Mouse (Mus musculus): ENCODE measurements around the gene Adcy1. TPM values are rescaled to one million over a fixed set of nuclear protein-coding genes. Genes with fewer than 3 reads are reported as not detected.
A peak's percentile ranks its signal among the peaks of the same experiment; 100 is the strongest.

Adcy1 gene
- polyA plus RNA-seq, 1 experiment: 2.0 TPM

- DNase-seq (ENCODE audit: low spot score): no peak
These were observed 121.1 kb downstream of the Adcy1 start for GRCm38 (mm10) chr11:7184420-7184819.

GRCm38 (mm10) chr11:7187472-7187871 is 124.2 kb downstream of the Adcy1 start:
- no peak for DNase-seq (ENCODE audit: low spot score)

- no peak for DNase-seq (ENCODE audit: low spot score)
These were observed 125.2 kb downstream of the Adcy1 start, which contains the start of gene Gm11985 for GRCm38 (mm10) chr11:7188469-7188868. Gene Gm11985 (minus strand): TSS chr11:7188569.

- no peak for DNase-seq (ENCODE audit: low spot score)
These were observed 129.4 kb downstream of the Adcy1 start for GRCm38 (mm10) chr11:7192710-7193109.

- DNase-seq (ENCODE audit: low spot score): no peak
These were observed 129.8 kb downstream of the Adcy1 start for GRCm38 (mm10) chr11:7193134-7193533.

GRCm38 (mm10) chr11:7194432-7195311 is 131.4 kb downstream of the Adcy1 start:
- DNase-seq (ENCODE audit: low spot score): no peak

- DNase-seq (ENCODE audit: low spot score): no peak
These were observed 132.0 kb downstream of the Adcy1 start for GRCm38 (mm10) chr11:7195312-7195685.

GRCm38 (mm10) chr11:7197491-7197941 is 134.2 kb downstream of the Adcy1 start, which contains the start of gene Igfbp1:
Gene Igfbp1 (plus strand): TSS chr11:7197782.
- no peak for DNase-seq (ENCODE audit: low spot score)

GRCm38 (mm10) chr11:7198006-7198405 is 134.7 kb downstream of the Adcy1 start:
- no peak for DNase-seq (ENCODE audit: low spot score)

- DNase-seq (ENCODE audit: low spot score): no peak
These were observed 135.4 kb downstream of the Adcy1 start for GRCm38 (mm10) chr11:7198481-7199256.

- no peak for DNase-seq (ENCODE audit: low spot score)
These were observed 136.6 kb downstream of the Adcy1 start for GRCm38 (mm10) chr11:7199736-7200392.

- DNase-seq (ENCODE audit: low spot score): no peak
These were observed 137.1 kb downstream of the Adcy1 start for GRCm38 (mm10) chr11:7200393-7200783.

- DNase-seq (ENCODE audit: low spot score): no peak
These were observed 138.9 kb downstream of the Adcy1 start for GRCm38 (mm10) chr11:7202206-7202605.

GRCm38 (mm10) chr11:7203846-7204245 is 140.6 kb downstream of the Adcy1 start:
- DNase-seq (ENCODE audit: low spot score): no peak

GRCm38 (mm10) chr11:7210343-7210742 is 147.1 kb downstream of the Adcy1 start:
- peak; percentile 65 for DNase-seq (ENCODE audit: low spot score)

GRCm38 (mm10) chr11:7211211-7211610 is 147.9 kb downstream of the Adcy1 start:
- DNase-seq (ENCODE audit: low spot score): no peak

GRCm38 (mm10) chr11:7212126-7212798 is 149.0 kb downstream of the Adcy1 start:
- no peak for DNase-seq (ENCODE audit: low spot score)

GRCm38 (mm10) chr11:7213161-7213500 is 149.8 kb downstream of the Adcy1 start:
- no peak for DNase-seq (ENCODE audit: low spot score)

- DNase-seq (ENCODE audit: low spot score): peak; percentile 31
These were observed 150.4 kb downstream of the Adcy1 start, which contains the start of gene Igfbp3 for GRCm38 (mm10) chr11:7213501-7214341. Gene Igfbp3 (minus strand): TSS chr11:7213923.

- DNase-seq (ENCODE audit: low spot score): no peak
These were observed 151.0 kb downstream of the Adcy1 start for GRCm38 (mm10) chr11:7214342-7214660.

- DNase-seq (ENCODE audit: low spot score): no peak
These were observed 151.5 kb downstream of the Adcy1 start for GRCm38 (mm10) chr11:7214761-7215160.

Data from urinary bladder, adult 2 months (tissue).